Mouse (Mus musculus) urinary bladder, postnatal 4 days (tissue): Measurements from ENCODE around the gene Ccdc124.
"Not testable (repeated sequence)": the region's sequence is repeated elsewhere in the genome, so short reads cannot be mapped to it uniquely, and the experiment has no call there.

ENCODE experiments used
- DNase-seq, 2 experiments: peaks; one replicate each; pipeline ENCODE4 v3.0.0; 2021 to 2022; ENCODE audit warnings: low spot score in 2 of 2

Gene Ccdc124

GRCm38 (mm10) chr8:70822594-70822993 lies 51.1 kb downstream of the Ccdc124 start:
- not testable (repeated sequence) for DNase-seq

GRCm38 (mm10) chr8:70821992-70822391 lies 51.7 kb downstream of the Ccdc124 start:
- no peak for DNase-seq

- DNase-seq = peak; percentile 54 to 77
Measured at GRCm38 (mm10) chr8:70821399-70821962, 52.3 kb downstream of the Ccdc124 start.

GRCm38 (mm10) chr8:70820101-70820935 lies 53.4 kb downstream of the Ccdc124 start:
- DNase-seq = peak; percentile 44 to 74
